Mouse (Mus musculus): ENCODE results near the gene Cav2. TPM values are rescaled to one million over a fixed set of nuclear protein-coding genes. Genes with fewer than 3 reads are reported as not detected.

The Cav2 gene
- polyA plus RNA-seq, 1 experiment from 2014 or later, result 11.5 TPM

- no peaks in the 10 kb centered on the region for H3K4me1 ChIP-seq (replicated peaks)
- H3K9ac ChIP-seq, result no peak overlapping the region
- ATAC-seq (ENCODE audit: low FRiP score), result no peak
- H3K4me2 ChIP-seq, result no peak overlapping the region
- no peak overlapping the region for H3K4me3 ChIP-seq
- 0 out of 2 replicates have a peak, but pooled peaks cover 5% of the 10 kb centered on the region for H3K27me3 ChIP-seq
- no peaks in the 10 kb centered on the region for H3K9me3 ChIP-seq
- 89% methylated on average over 5 of the region's 5 CpGs for WGBS
- no peaks in the 10 kb centered on the region for H3K36me3 ChIP-seq
- H3K27ac ChIP-seq, result no peak overlapping the region
These were observed 34.0 kb downstream of the Cav2 start for GRCm38 (mm10) chr6:17314659-17315616.

- 79% methylated on average over 15 of the region's 15 CpGs for WGBS
- no peak overlapping the region for H3K4me3 ChIP-seq
- H3K9me3 ChIP-seq, result no peaks in the 10 kb centered on the region
- no peak overlapping the region for H3K9ac ChIP-seq
- no peak overlapping the region for H3K4me2 ChIP-seq
- no peak overlapping the region for H3K27ac ChIP-seq
- H3K4me1 ChIP-seq (replicated peaks), result no peaks in the 10 kb centered on the region
- 0 out of 2 replicates have a peak, but pooled peaks cover 1% of the 10 kb centered on the region for H3K27me3 ChIP-seq
- no peak for ATAC-seq (ENCODE audit: low FRiP score)
- no peaks in the 10 kb centered on the region for H3K36me3 ChIP-seq
These were observed 35.5 kb downstream of the Cav2 start for GRCm38 (mm10) chr6:17316294-17317166.

GRCm38 (mm10) chr6:17317167-17317524, 36.2 kb downstream of the Cav2 start:
- Histone ChIP-seq H3K4me3 (no peak overlapping the region), H3K4me1 (replicated peaks) (no peaks in the 10 kb centered on the region), H3K27ac (no peak overlapping the region), H3K4me2 (no peak overlapping the region), H3K9me3 (no peaks in the 10 kb centered on the region), H3K9ac (no peak overlapping the region), H3K27me3 (no peaks in the 10 kb centered on the region), H3K36me3 (no peaks in the 10 kb centered on the region)
- 55% methylated on average over 1 of the region's 1 CpGs for WGBS
- no peak for ATAC-seq (ENCODE audit: low FRiP score)

- 53% methylated on average over 1 of the region's 1 CpGs for WGBS
- no peak for ATAC-seq (ENCODE audit: low FRiP score)
- Histone ChIP-seq H3K27ac (no peak overlapping the region), H3K9ac (no peak overlapping the region), H3K9me3 (no peaks in the 10 kb centered on the region), H3K36me3 (no peaks in the 10 kb centered on the region), H3K4me3 (no peak overlapping the region), H3K27me3 (no peaks in the 10 kb centered on the region), H3K4me1 (replicated peaks) (no peaks in the 10 kb centered on the region), H3K4me2 (no peak overlapping the region)
These were observed 37.0 kb downstream of the Cav2 start for GRCm38 (mm10) chr6:17317944-17318343.

GRCm38 (mm10) chr6:17321976-17322375, 41.0 kb downstream of the Cav2 start:
- Histone ChIP-seq H3K36me3 (no peaks in the 10 kb centered on the region), H3K4me3 (no peak overlapping the region), H3K9ac (no peak overlapping the region), H3K9me3 (no peaks in the 10 kb centered on the region), H3K27ac (no peak overlapping the region), H3K27me3 (no peaks in the 10 kb centered on the region), H3K4me1 (replicated peaks) (no peaks in the 10 kb centered on the region), H3K4me2 (no peak overlapping the region)
- WGBS, result 87% methylated on average over 6 of the region's 6 CpGs
- no peak for ATAC-seq (ENCODE audit: low FRiP score)

GRCm38 (mm10) chr6:17327216-17327615, 46.2 kb downstream of the Cav2 start:
- no peaks in the 10 kb centered on the region for H3K9me3 ChIP-seq
- WGBS, result 69% methylated on average over 11 of the region's 11 CpGs
- no peaks in the 10 kb centered on the region for H3K4me1 ChIP-seq (replicated peaks)
- no peak overlapping the region for H3K4me3 ChIP-seq
- H3K36me3 ChIP-seq, result no peaks in the 10 kb centered on the region
- no peak overlapping the region for H3K27ac ChIP-seq
- no peak overlapping the region for H3K4me2 ChIP-seq
- no peak overlapping the region for H3K9ac ChIP-seq
- no peaks in the 10 kb centered on the region for H3K27me3 ChIP-seq
- no peak for ATAC-seq (ENCODE audit: low FRiP score)

- Histone ChIP-seq H3K36me3 (no peaks in the 10 kb centered on the region), H3K27ac (no peak overlapping the region), H3K4me3 (no peak overlapping the region), H3K9ac (no peak overlapping the region), H3K4me2 (no peak overlapping the region), H3K27me3 (no peaks in the 10 kb centered on the region), H3K4me1 (replicated peaks) (no peaks in the 10 kb centered on the region), H3K9me3 (no peaks in the 10 kb centered on the region)
- ATAC-seq (ENCODE audit: low FRiP score), result no peak
- 80% methylated on average over 3 of the region's 3 CpGs for WGBS
These were observed 48.8 kb downstream of the Cav2 start for GRCm38 (mm10) chr6:17329801-17330200.

- WGBS, result 93% methylated on average over 2 of the region's 2 CpGs
- no peak for ATAC-seq (ENCODE audit: low FRiP score)
These were observed 56.7 kb downstream of the Cav2 start for GRCm38 (mm10) chr6:17337724-17338123.

More at GRCm38 (mm10) chr6:17337724-17338123, 56.7 kb downstream of the Cav2 start:
- Histone ChIP-seq H3K4me2 (no peak overlapping the region), H3K27ac (no peak overlapping the region), H3K9ac (no peak overlapping the region), H3K36me3 (no peaks in the 10 kb centered on the region), H3K27me3 (no peaks in the 10 kb centered on the region), H3K4me1 (replicated peaks) (no peaks in the 10 kb centered on the region), H3K4me3 (no peak overlapping the region), H3K9me3 (no peaks in the 10 kb centered on the region)

Other genes with a start within 250 kb of the Cav2 start
- 55.7 and 56.8 TPM in 2 replicates for gene Tes, start 216.0 kb upstream of the Cav2 start, polyA plus RNA-seq (2015; fragmentation: Nextera tagmentation; extraction: Ambion mirVana)
- 19.6 and 19.8 TPM in 2 replicates for gene Cav1, start 25.1 kb downstream of the Cav2 start, polyA plus RNA-seq (2015; fragmentation: Nextera tagmentation; extraction: Ambion mirVana)
- gene Met, start 182.6 kb downstream of the Cav2 start, polyA plus RNA-seq (2015; fragmentation: Nextera tagmentation; extraction: Ambion mirVana), result 1.7 and 1.9 TPM in 2 replicates

All from hindbrain, embryonic 13.5 days (tissue).